In genomic region chr1:120019428-120019827, GRCm38 (mm10) we compare ENCODE assay signal across 17 mouse cellular contexts. TPM values are rescaled to one million over a fixed set of nuclear protein-coding genes. Genes with fewer than 3 reads are reported as not detected.
"Had no signal": no experiment of that assay in that cellular context is flagged by ENCODE, and none has a peak within 500 bp of the region (broad histone marks: within the 10 kb centered on the region; RNA-seq: fewer than 3 reads in every experiment).

No protein-coding gene starts in this region.

- H3K36me3 ChIP-seq: limb, embryonic 12.5 days; liver, embryonic 13.5 days; lung, embryonic 15.5 days; midbrain, embryonic 13.5 days had no signal

- H3K4me2 ChIP-seq: limb, embryonic 12.5 days; liver, embryonic 13.5 days; lung, embryonic 15.5 days; midbrain, embryonic 13.5 days had no signal

- DNase-seq: kidney, adult 8-10 months; kidney, postnatal 25 days; layer of hippocampus, adult 9-11 months; layer of hippocampus, postnatal 36 days; liver; liver, embryonic 13.5 days; liver, postnatal 0 days; lung, postnatal 14 days; right cerebral cortex, postnatal 14 days; thymus, adult 2 months; thymus, postnatal 25 days had no signal

- H3K9me3 ChIP-seq: limb, embryonic 12.5 days; liver, embryonic 13.5 days; lung, embryonic 15.5 days; midbrain, embryonic 13.5 days had no signal

- ATAC-seq: liver, postnatal 0 days had no signal

- H3K27me3 ChIP-seq: limb, embryonic 12.5 days; liver, embryonic 13.5 days; lung, embryonic 15.5 days; midbrain, embryonic 13.5 days had no signal

- H3K9ac ChIP-seq: limb, embryonic 12.5 days; liver, embryonic 13.5 days; liver, postnatal 0 days; lung, embryonic 15.5 days; midbrain, embryonic 13.5 days had no signal

- H3K27ac ChIP-seq: limb, embryonic 12.5 days; liver, embryonic 13.5 days; lung, embryonic 15.5 days; midbrain, embryonic 13.5 days had no signal

- H3K4me3 ChIP-seq: limb, embryonic 12.5 days; liver, embryonic 13.5 days; lung, embryonic 15.5 days; midbrain, embryonic 13.5 days had no signal

RNA-seq across cellular contexts. Expression of gene Sctr, which starts 12.7 kb away (rescaled TPM):
- polyA plus RNA-seq: limb, embryonic 12.5 days; liver, embryonic 13.5 days; macrophage had no signal

RNA-seq across cellular contexts. Expression of gene Cfap221, which starts 22.4 kb away (rescaled TPM):
- polyA plus RNA-seq: liver, embryonic 13.5 days; liver, postnatal 0 days; macrophage; stomach, embryonic 14.5 days; thymus, adult 2 months; urinary bladder, adult 2 months had no signal
